Mouse (Mus musculus) midbrain, embryonic 11.5 days (tissue): ENCODE measurements at regions not wholly inside any gene's neighbourhood (a gene's known extent, or its start where the extent isn't known, plus 50 kb on each side); places are given as distances from the start of the nearest gene placed in this dataset.

ENCODE experiments used
- ATAC-seq: fragments of 200-750 bp; cut with Nextera tagmentation; 2 replicates; pipeline ENCODE4 v1.8.0; 2017; ENCODE audit warnings: moderate TSS enrichment, moderate library complexity; ENCODE audit not compliant: low FRiP score
- DNase-seq: peaks from one replicate; pipeline ENCODE4 v3.0.0; 2015; ENCODE audit warnings: low spot score; ENCODE audit errors: missing footprints
- H3K27ac ChIP-seq: fragments of 300-500 bp; sonication (generic); 2 replicates; pipeline ENCODE4 v1.5.1; 2014; ENCODE audit warnings: low read depth, low read length
- H3K27me3 ChIP-seq: fragments of 300-500 bp; sonication (generic); 2 replicates; pipeline ENCODE4 v1.6.1; 2014; ENCODE audit warnings: mild to moderate bottlenecking, low read length, moderate library complexity, mixed read lengths; ENCODE audit not compliant: control insufficient read depth, insufficient read depth
- H3K36me3 ChIP-seq: fragments of 300-500 bp; sonication (generic); 2 replicates; pipeline ENCODE4 v1.6.1; 2014; ENCODE audit warnings: mild to moderate bottlenecking, low read length, moderate library complexity, mixed read lengths; ENCODE audit not compliant: control insufficient read depth, insufficient read depth
- H3K4me1 ChIP-seq: fragments of 300-500 bp; sonication (generic); 2 replicates; pipeline ENCODE4 v1.6.1; 2014; ENCODE audit warnings: low read length; ENCODE audit not compliant: control insufficient read depth, insufficient read depth
- H3K4me2 ChIP-seq: fragments of 300-500 bp; sonication (generic); 2 replicates; pipeline ENCODE4 v1.6.1; 2014; ENCODE audit warnings: mild to moderate bottlenecking, moderate library complexity
- H3K4me3 ChIP-seq: fragments of 300-500 bp; sonication (generic); 2 replicates; pipeline ENCODE4 v1.5.1; 2014; ENCODE audit warnings: low read depth, low read length
- H3K9ac ChIP-seq: fragments of 300-500 bp; sonication (generic); 2 replicates; pipeline ENCODE4 v1.6.1; 2014; ENCODE audit warnings: low read length
- H3K9me3 ChIP-seq: fragments of 300-500 bp; sonication (generic); 2 replicates; pipeline ENCODE4 v1.6.1; 2016; ENCODE audit warnings: low read length; ENCODE audit not compliant: control insufficient read depth
- WGBS: fragments of 180-500 bp; shearing (Covaris S2); extraction: QIAGEN DNeasy Blood & Tissue Kit; methylation state at CpG from one replicate; pipeline ENCODE4 v1.1.7; 2014; 5-methylcytosine and 5-hydroxymethylcytosine counted together

DNA sequence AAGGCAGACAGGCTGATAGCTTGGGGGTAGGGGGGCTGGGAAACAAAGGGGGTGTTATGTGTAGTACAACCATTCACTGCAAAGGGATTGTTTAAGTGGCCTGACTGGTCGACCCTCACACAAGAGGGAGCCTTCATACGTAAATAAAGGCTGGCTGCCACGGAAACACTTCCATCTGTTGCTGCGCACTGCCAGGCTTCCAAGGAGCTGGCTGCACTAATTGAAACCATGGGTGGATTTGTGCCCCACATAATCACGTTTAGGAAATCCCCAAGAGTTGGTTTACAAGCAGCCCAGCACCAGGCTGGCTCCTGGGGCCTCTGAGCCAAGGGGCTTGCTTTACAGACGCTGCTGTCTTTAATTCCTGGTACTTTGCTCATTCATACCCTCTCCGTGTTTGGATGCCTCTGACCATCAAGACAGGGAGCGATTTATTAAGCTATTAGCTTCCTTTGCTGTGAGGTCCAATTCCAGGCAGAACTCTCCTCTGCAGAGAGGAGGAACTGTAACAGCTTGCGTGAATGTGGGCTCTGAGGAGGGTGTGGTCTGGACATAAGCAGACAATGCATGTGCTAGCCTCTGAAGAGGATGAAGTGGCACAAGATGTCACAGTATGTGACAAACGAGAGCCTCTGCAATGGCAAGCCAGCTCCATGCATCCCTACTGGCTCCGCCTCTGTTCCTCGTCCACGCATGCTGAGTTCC, 238.6 kb downstream of the Nkx6-1 start:
- Histone ChIP-seq H3K4me3 (no peak overlapping the region), H3K27me3 (peaks cover 14% of the 10 kb centered on the region), H3K9ac (no peak overlapping the region), H3K27ac (peak overlapping the region; percentile 63), H3K4me2 (peak overlapping the region; percentile 25; the same call in 1 of the 2 replicates), H3K36me3 (no peaks in the 10 kb centered on the region), H3K9me3 (no peaks in the 10 kb centered on the region), H3K4me1 (peaks cover 14% of the 10 kb centered on the region)
- DNase-seq (peak; percentile 94), ATAC-seq (peak; percentile 97)
- WGBS = 21% methylated on average over 13 of the region's 13 CpGs

DNA sequence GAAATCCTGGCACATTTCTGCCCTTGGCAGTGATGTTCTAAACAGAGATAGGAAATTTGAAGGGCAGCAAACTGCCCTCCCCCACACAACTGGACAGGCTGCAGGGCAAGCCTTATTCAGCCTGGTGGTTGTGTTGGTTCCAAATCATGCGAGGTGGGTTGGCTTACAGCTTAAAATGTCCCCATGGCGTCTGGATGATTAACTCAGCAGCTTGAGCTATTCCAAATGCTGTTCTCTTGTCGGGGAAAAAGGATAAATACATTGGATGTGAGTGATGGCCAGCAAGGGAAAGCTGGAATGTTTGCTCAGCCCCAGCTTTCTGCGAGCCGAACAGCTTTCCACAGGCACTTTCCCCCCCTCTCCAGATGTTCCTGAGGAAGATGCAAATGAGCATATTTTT, 280.5 kb downstream of the Nkx6-1 start:
- 69% methylated on average over 5 of the region's 5 CpGs for WGBS
- Histone ChIP-seq H3K9me3 (no peaks in the 10 kb centered on the region), H3K4me1 (no peaks in the 10 kb centered on the region), H3K36me3 (no peaks in the 10 kb centered on the region), H3K27me3 (no peaks in the 10 kb centered on the region), H3K9ac (no peak overlapping the region), H3K27ac (no peak overlapping the region), H3K4me3 (no peak overlapping the region), H3K4me2 (no peak overlapping the region)
- no peak for ATAC-seq
- no peak for DNase-seq

GRCm38 (mm10) chr5:101381361-101381760, 283.4 kb downstream of the Nkx6-1 start:
- Histone ChIP-seq H3K4me1 (no peaks in the 10 kb centered on the region), H3K9ac (no peak overlapping the region), H3K4me2 (no peak overlapping the region), H3K27me3 (no peaks in the 10 kb centered on the region), H3K27ac (no peak overlapping the region), H3K36me3 (no peaks in the 10 kb centered on the region), H3K9me3 (no peaks in the 10 kb centered on the region), H3K4me3 (no peak overlapping the region)
- no peak for DNase-seq
- no peak for ATAC-seq
- WGBS = 75% methylated on average over 8 of the region's 8 CpGs

DNA sequence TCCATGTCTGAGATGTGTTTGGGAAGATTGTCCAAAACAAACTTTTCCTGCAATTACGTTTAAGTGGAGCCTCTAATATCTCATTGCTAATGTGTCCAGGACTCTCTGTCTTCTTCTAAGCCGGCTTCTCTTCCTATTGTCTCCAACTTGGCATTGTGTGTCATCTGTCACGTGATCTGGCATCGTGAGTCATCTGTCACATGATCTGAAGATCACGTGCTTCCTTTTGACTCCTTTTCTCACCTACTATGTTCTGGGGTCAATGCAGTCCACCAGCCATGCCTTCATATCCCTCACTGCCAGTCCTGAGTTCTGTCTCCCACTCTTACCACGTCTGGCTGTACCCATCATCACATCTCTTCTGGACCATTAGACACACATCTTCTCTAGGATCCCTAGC, 288.1 kb downstream of the Nkx6-1 start:
- Histone ChIP-seq H3K4me2 (no peak overlapping the region), H3K9me3 (no peaks in the 10 kb centered on the region), H3K4me3 (no peak overlapping the region), H3K27ac (no peak overlapping the region), H3K9ac (no peak overlapping the region), H3K27me3 (no peaks in the 10 kb centered on the region), H3K4me1 (no peaks in the 10 kb centered on the region), H3K36me3 (no peaks in the 10 kb centered on the region)
- WGBS = 89% methylated on average over 6 of the region's 6 CpGs
- DNase-seq (no peak), ATAC-seq (no peak)

GRCm38 (mm10) chr5:101374129-101374528, 290.7 kb downstream of the Nkx6-1 start:
- ATAC-seq (no peak), DNase-seq (no peak)
- Histone ChIP-seq H3K9ac (no peak overlapping the region), H3K36me3 (no peaks in the 10 kb centered on the region), H3K4me3 (no peak overlapping the region), H3K4me1 (no peaks in the 10 kb centered on the region), H3K4me2 (no peak overlapping the region), H3K9me3 (no peaks in the 10 kb centered on the region), H3K27me3 (no peaks in the 10 kb centered on the region), H3K27ac (no peak overlapping the region)
- WGBS = 95% methylated on average over 2 of the region's 2 CpGs

- Histone ChIP-seq H3K9ac (no peak overlapping the region), H3K4me3 (no peak overlapping the region), H3K27ac (no peak overlapping the region), H3K4me2 (no peak overlapping the region), H3K4me1 (no peaks in the 10 kb centered on the region), H3K36me3 (no peaks in the 10 kb centered on the region), H3K27me3 (peaks cover 6% of the 10 kb centered on the region), H3K9me3 (no peaks in the 10 kb centered on the region)
- WGBS = 81% methylated on average over 8 of the region's 8 CpGs
- ATAC-seq = no peak
- DNase-seq = no peak
Observed at GRCm38 (mm10) chr5:101372204-101372603, 292.6 kb downstream of the Nkx6-1 start.

DNA sequence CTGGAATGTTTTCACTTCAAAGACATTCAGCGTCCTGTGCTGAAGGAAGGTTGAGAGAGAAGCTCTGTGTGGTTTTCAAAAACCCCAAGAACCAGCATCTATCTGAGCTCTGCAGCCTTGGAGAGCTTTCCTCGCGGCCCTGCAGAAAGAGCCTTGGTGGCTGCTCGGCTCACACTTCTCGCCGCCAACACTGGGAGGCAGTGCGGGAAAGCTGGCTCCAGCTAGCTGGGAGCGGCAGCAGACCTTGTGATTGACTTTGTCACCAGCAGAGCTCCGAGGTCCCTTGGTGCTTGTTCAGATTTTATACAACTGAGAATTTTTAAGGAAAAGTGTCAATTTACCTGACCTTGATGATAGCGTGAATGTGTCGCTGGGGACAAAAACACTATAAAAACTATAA, 299.4 kb downstream of the Nkx6-1 start:
- WGBS = 10% methylated on average over 11 of the region's 11 CpGs
- Histone ChIP-seq H3K4me1 (no peaks in the 10 kb centered on the region), H3K9me3 (no peaks in the 10 kb centered on the region), H3K9ac (no peak overlapping the region), H3K27ac (no peak overlapping the region), H3K36me3 (no peaks in the 10 kb centered on the region), H3K4me2 (no peak overlapping the region), H3K27me3 (peaks cover 19% of the 10 kb centered on the region), H3K4me3 (no peak overlapping the region)
- DNase-seq = peak; percentile 94
- peak; percentile 75 for ATAC-seq

DNA sequence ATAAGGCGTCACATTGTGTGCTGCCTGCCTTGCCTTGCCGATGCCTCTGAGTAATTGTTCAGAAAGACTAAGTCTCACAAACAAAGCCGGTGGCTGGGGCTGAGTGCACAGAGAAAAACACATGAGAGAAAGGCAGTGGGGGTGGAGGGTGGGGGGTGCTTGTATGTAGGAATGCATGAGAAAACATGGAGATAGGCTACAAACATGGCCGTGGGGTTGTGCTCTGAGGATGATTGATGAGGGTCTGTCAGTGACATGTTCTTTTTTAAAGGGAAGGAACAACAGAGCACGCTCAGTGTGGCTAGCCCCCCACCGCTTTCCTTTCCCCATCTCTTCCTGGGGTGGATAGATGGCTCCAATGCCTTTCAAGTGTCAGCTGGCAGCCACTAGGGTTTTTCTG, 304.8 kb downstream of the Nkx6-1 start:
- H3K4me3 ChIP-seq = no peak overlapping the region
- ATAC-seq (no peak), DNase-seq (no peak)
- 0 out of 2 replicates have a peak, but pooled peaks cover 3% of the 10 kb centered on the region for H3K4me1 ChIP-seq
- no peak overlapping the region for H3K27ac ChIP-seq
- H3K9ac ChIP-seq = no peak overlapping the region
- no peak overlapping the region for H3K4me2 ChIP-seq
- peaks cover 5% of the 10 kb centered on the region for H3K27me3 ChIP-seq
- 45% methylated on average over 6 of the region's 6 CpGs for WGBS
- no peaks in the 10 kb centered on the region for H3K9me3 ChIP-seq
- H3K36me3 ChIP-seq = no peaks in the 10 kb centered on the region

GRCm38 (mm10) chr5:101345406-101345805, 319.4 kb downstream of the Nkx6-1 start:
- 86% methylated on average over 3 of the region's 3 CpGs for WGBS

More at GRCm38 (mm10) chr5:101345406-101345805, 319.4 kb downstream of the Nkx6-1 start:
- no peak for DNase-seq
- Histone ChIP-seq H3K27me3 (no peaks in the 10 kb centered on the region), H3K4me2 (no peak overlapping the region), H3K9ac (no peak overlapping the region), H3K4me3 (no peak overlapping the region), H3K27ac (no peak overlapping the region), H3K9me3 (no peaks in the 10 kb centered on the region), H3K4me1 (no peaks in the 10 kb centered on the region), H3K36me3 (no peaks in the 10 kb centered on the region)
- ATAC-seq = no peak
